Mouse (Mus musculus) liver, embryonic 14.5 days (tissue): ENCODE measurements around the gene Plekhj1.

ENCODE experiments used
- CTCF ChIP-seq: IDR thresholded peaks from 2 replicates; pipeline ENCODE4 v1.5.1; 2016; ENCODE audit warnings: antibody characterized with exemption, low read depth, control low read depth
- EP300 ChIP-seq: IDR thresholded peaks from 2 replicates; pipeline ENCODE4 v1.6.1; 2016; ENCODE audit warnings: antibody characterized with exemption, low read depth

GRCm38 (mm10) chr10:80808985-80809632 is 10.7 kb upstream of the Plekhj1 start:
- no peak for TF ChIP-seq EP300
- TF ChIP-seq CTCF: no peak
